Mouse (Mus musculus) left cerebral cortex, adult 18-20 months (tissue): Measurements from ENCODE around the gene Rrp7a. TPM values are rescaled to one million over a fixed set of nuclear protein-coding genes. Genes with fewer than 3 reads are reported as not detected.

Experiments
- DNase-seq, 2 experiments: peaks; one replicate each; pipeline ENCODE4 v3.0.0; 2021 to 2022; ENCODE audit warnings: low spot score in 2 of 2, mixed read lengths in 1 of 2
- total RNA-seq, 2 experiments: library from RNA; stranded (reverse); gene quantifications; 2 replicates each; pipeline ENCODE4 v1.2.3; 2021

Gene Rrp7a
- total RNA-seq, 2 experiments from 2014 or later: 154 to 189 TPM

- DNase-seq: no peak
Measured at GRCm38 (mm10) chr15:83071752-83072151, 50.8 kb downstream of the Rrp7a start.

- no peak for DNase-seq
Measured at GRCm38 (mm10) chr15:83070942-83071341, 51.7 kb downstream of the Rrp7a start.

GRCm38 (mm10) chr15:83068270-83068669, 54.3 kb downstream of the Rrp7a start:
- DNase-seq: no peak

- DNase-seq: peak; percentile 45 to 55
Measured at GRCm38 (mm10) chr15:83065543-83065942, 57.1 kb downstream of the Rrp7a start.

Other genes starting within 250 kb of the Rrp7a start
- gene Tcf20, start 134.9 kb downstream of the Rrp7a start, total RNA-seq: 100 to 1,000 TPM; 233 to 245 TPM
- 1 to 10 TPM; 2.4 to 2.6 TPM for gene Nfam1, start 89.5 kb downstream of the Rrp7a start, total RNA-seq
- gene Serhl, start 33.3 kb downstream of the Rrp7a start, total RNA-seq: 1 to 10 TPM; 9.0 to 9.4 TPM
- 10 to 100 TPM; 83.2 to 93.1 TPM for gene Poldip3, start 26.6 kb upstream of the Rrp7a start, total RNA-seq
- 10 to 100 TPM; 60.3 to 68.1 TPM for gene Cyb5r3, start 49.8 kb upstream of the Rrp7a start, total RNA-seq
- 1 to 10 TPM; 5.1 TPM for gene A4galt, start 129.0 kb upstream of the Rrp7a start, total RNA-seq
- 10 to 100 TPM; 21.6 to 23.0 TPM for gene Arfgap3, start 227.4 kb upstream of the Rrp7a start, total RNA-seq